Mouse (Mus musculus) hindbrain, embryonic 13.5 days (tissue): ENCODE data around the gene Mta3. TPM values are rescaled to one million over a fixed set of nuclear protein-coding genes. Genes with fewer than 3 reads are reported as not detected.

ENCODE experiments used
- ATAC-seq: fragments of 200-750 bp; cut with Nextera tagmentation; 2 replicates; pipeline ENCODE4 v1.8.0; 2017; ENCODE audit warnings: moderate TSS enrichment; ENCODE audit not compliant: low FRiP score
- H3K27ac ChIP-seq: fragments of 300-500 bp; sonication (generic); 2 replicates; pipeline ENCODE4 v1.5.1; 2015; ENCODE audit warnings: inconsistent platforms, mild to moderate bottlenecking, moderate library complexity
- H3K27me3 ChIP-seq: fragments of 300-500 bp; sonication (generic); 2 replicates; pipeline ENCODE4 v1.6.1; 2015; ENCODE audit warnings: mild to moderate bottlenecking, inconsistent platforms
- H3K36me3 ChIP-seq: fragments of 300-500 bp; sonication (generic); 2 replicates; pipeline ENCODE4 v1.6.1; 2015; ENCODE audit warnings: mild to moderate bottlenecking, inconsistent platforms
- H3K4me1 ChIP-seq: fragments of 300-500 bp; sonication (generic); replicated peaks from 2 replicates; pipeline ENCODE4 v1.6.1; 2015; ENCODE audit warnings: inconsistent platforms
- H3K4me2 ChIP-seq: fragments of 300-500 bp; sonication (generic); 2 replicates; pipeline ENCODE4 v1.6.1; 2015; ENCODE audit warnings: inconsistent platforms, mild to moderate bottlenecking, moderate library complexity
- H3K4me3 ChIP-seq: fragments of 300-500 bp; sonication (generic); 2 replicates; pipeline ENCODE4 v1.5.1; 2015; ENCODE audit warnings: mild to moderate bottlenecking, inconsistent platforms
- H3K9ac ChIP-seq: fragments of 300-500 bp; sonication (generic); 2 replicates; pipeline ENCODE4 v1.6.1; 2015; ENCODE audit warnings: mild to moderate bottlenecking, inconsistent platforms
- H3K9me3 ChIP-seq: fragments of 300-500 bp; sonication (generic); 2 replicates; pipeline ENCODE4 v1.6.1; 2016; ENCODE audit warnings: inconsistent platforms
- WGBS: fragments of 180-500 bp; shearing (Covaris S2); methylation state at CpG from one replicate; pipeline ENCODE4 v1.1.7; 2015; 5-methylcytosine and 5-hydroxymethylcytosine counted together
- polyA plus RNA-seq: library from polyadenylated mRNA; unstranded; fragments of >200 nt; fragmentation: Nextera tagmentation; extraction: Ambion mirVana; gene quantifications from 2 replicates; pipeline ENCODE4 v1.2.1, GENCODE M21; 2015

The Mta3 gene
- polyA plus RNA-seq, 1 experiment from 2014 or later, result 33.3 TPM

DNA sequence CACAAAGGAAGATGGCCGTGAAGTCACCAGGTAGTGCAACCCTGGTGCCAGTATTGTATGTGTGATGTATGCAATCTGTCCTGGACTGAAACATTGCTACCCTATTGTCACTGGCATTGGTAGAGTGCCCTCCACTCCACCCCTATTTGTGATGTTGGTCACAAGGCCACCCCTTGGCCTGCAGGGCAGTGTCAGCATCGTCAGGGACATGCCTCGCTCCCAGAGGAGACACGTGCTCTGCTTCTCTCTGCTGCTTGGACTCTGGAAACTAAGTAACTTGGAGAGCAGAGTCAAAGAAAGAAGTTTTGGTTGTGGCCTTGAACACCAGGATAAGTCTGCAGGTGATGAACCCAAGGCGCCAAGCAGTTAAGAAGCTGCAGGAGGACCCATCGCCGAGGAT, 65.0 kb downstream of the Mta3 start:
- Histone ChIP-seq H3K27ac (no peak overlapping the region), H3K9ac (no peak overlapping the region), H3K4me2 (no peak overlapping the region), H3K9me3 (no peaks in the 10 kb centered on the region), H3K27me3 (no peaks in the 10 kb centered on the region), H3K36me3 (peaks cover 12% of the 10 kb centered on the region), H3K4me3 (no peak overlapping the region), H3K4me1 (peaks cover 14% of the 10 kb centered on the region)
- ATAC-seq, result no peak
- 96% methylated on average over 7 of the region's 7 CpGs for WGBS

GRCm38 (mm10) chr17:83772110-83772509, 66.1 kb downstream of the Mta3 start:
- Histone ChIP-seq H3K36me3 (peaks cover 10% of the 10 kb centered on the region), H3K4me2 (no peak overlapping the region), H3K27me3 (no peaks in the 10 kb centered on the region), H3K4me1 (peaks cover 14% of the 10 kb centered on the region), H3K9me3 (no peaks in the 10 kb centered on the region), H3K27ac (no peak overlapping the region; the same call in 1 of the 2 replicates), H3K9ac (no peak overlapping the region), H3K4me3 (no peak overlapping the region)
- no peak for ATAC-seq
- WGBS, result 93% methylated on average over 9 of the region's 9 CpGs

- no peak overlapping the region for H3K9ac ChIP-seq
- H3K27me3 ChIP-seq, result no peaks in the 10 kb centered on the region
- WGBS, result 45% methylated on average over 8 of the region's 8 CpGs
- peak overlapping the region; percentile 19 for H3K27ac ChIP-seq
- no peaks in the 10 kb centered on the region for H3K9me3 ChIP-seq
- peak; percentile 72 for ATAC-seq
- no peak overlapping the region for H3K4me3 ChIP-seq
- H3K36me3 ChIP-seq, result peaks cover 5% of the 10 kb centered on the region; the same call in 1 of the 2 replicates
- peaks cover 19% of the 10 kb centered on the region for H3K4me1 ChIP-seq
- H3K4me2 ChIP-seq, result no peak overlapping the region
Measured at GRCm38 (mm10) chr17:83772711-83773110, 66.7 kb downstream of the Mta3 start.

GRCm38 (mm10) chr17:83776965-83777364, 71.0 kb downstream of the Mta3 start:
- 96% methylated on average over 7 of the region's 7 CpGs for WGBS
- H3K27me3 ChIP-seq, result no peaks in the 10 kb centered on the region
- H3K4me3 ChIP-seq, result no peak overlapping the region
- no peak overlapping the region for H3K27ac ChIP-seq
- H3K4me2 ChIP-seq, result no peak overlapping the region
- H3K36me3 ChIP-seq, result peaks cover 5% of the 10 kb centered on the region; the same call in 1 of the 2 replicates
- H3K9ac ChIP-seq, result no peak overlapping the region
- ATAC-seq, result no peak
- peaks cover 19% of the 10 kb centered on the region for H3K4me1 ChIP-seq
- H3K9me3 ChIP-seq, result no peaks in the 10 kb centered on the region

DNA sequence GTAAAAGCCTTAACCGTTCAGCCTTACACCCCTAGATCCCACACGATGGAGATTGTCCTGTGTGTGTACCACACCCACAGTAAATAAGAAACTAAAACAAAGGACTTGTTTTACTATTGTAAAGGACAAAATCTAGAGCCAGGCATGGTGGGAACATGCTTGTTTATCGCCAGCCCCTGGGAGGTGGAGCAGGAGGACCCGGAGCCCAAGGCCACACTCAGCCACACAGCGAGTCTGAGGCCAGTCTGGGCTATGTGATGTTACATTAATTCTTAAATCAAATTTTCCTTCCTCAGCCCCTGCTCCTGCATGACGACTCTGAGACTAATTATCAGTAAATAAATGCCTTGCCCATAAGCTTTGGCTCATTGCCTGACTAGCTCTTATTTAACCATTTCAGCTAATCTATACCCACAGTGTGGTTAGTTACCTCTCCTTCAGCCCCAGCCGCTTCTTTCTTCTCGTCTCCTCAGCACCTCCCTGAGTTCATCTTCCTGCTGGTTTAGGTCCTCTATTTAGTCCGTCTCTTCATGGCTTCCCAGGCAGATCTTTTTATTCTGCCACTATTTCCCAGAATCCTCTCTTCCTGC, 71.6 kb downstream of the Mta3 start:
- H3K27me3 ChIP-seq, result no peaks in the 10 kb centered on the region
- no peak overlapping the region for H3K4me3 ChIP-seq
- no peak overlapping the region for H3K9ac ChIP-seq
- ATAC-seq, result no peak
- 74% methylated on average over 9 of the region's 9 CpGs for WGBS
- no peak overlapping the region for H3K27ac ChIP-seq
- H3K36me3 ChIP-seq, result peaks cover 5% of the 10 kb centered on the region; the same call in 1 of the 2 replicates
- H3K4me1 ChIP-seq, result peaks cover 17% of the 10 kb centered on the region
- no peaks in the 10 kb centered on the region for H3K9me3 ChIP-seq
- H3K4me2 ChIP-seq, result no peak overlapping the region

- no peak overlapping the region for H3K4me2 ChIP-seq
- no peaks in the 10 kb centered on the region for H3K27me3 ChIP-seq
- no peak overlapping the region for H3K27ac ChIP-seq
- WGBS, result 82% methylated on average over 5 of the region's 5 CpGs
- no peaks in the 10 kb centered on the region for H3K9me3 ChIP-seq
- no peak overlapping the region for H3K4me3 ChIP-seq
- peaks cover 7% of the 10 kb centered on the region; the same call in 1 of the 2 replicates for H3K4me1 ChIP-seq
- H3K9ac ChIP-seq, result no peak overlapping the region
- ATAC-seq, result no peak
- H3K36me3 ChIP-seq, result peaks cover 8% of the 10 kb centered on the region; the same call in 1 of the 2 replicates
Measured at GRCm38 (mm10) chr17:83780228-83780627, 74.3 kb downstream of the Mta3 start.

DNA sequence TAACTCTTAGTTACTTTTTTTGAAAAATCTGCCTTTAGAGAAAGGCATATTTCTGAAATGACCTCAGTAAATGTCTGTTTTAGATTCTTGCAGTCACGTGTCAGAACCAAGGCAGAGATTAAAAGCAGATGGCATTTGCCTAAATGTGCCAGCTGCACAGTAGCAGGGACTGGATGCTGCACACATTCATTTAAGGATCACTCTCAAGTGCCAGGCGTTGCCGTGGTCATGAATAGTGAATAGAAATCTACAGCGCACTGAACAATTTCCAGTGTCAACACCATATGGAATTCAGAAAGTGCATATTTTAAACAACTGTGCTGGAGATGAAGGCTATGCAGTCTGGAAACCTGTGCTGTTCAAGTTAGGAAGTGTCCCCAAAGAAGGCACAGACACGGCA, 76.8 kb downstream of the Mta3 start:
- no peak for ATAC-seq
- H3K27me3 ChIP-seq, result no peaks in the 10 kb centered on the region
- no peak overlapping the region for H3K4me3 ChIP-seq
- WGBS, result 47% methylated on average over 5 of the region's 5 CpGs
- no peak overlapping the region for H3K4me2 ChIP-seq
- 0 out of 2 replicates have a peak, but pooled peaks cover 3% of the 10 kb centered on the region for H3K4me1 ChIP-seq
- H3K9me3 ChIP-seq, result no peaks in the 10 kb centered on the region
- H3K9ac ChIP-seq, result no peak overlapping the region
- H3K36me3 ChIP-seq, result 0 out of 2 replicates have a peak, but pooled peaks cover 3% of the 10 kb centered on the region
- 0 out of 2 replicates have a peak overlapping the region, but pooled peaks have one; percentile 23 for H3K27ac ChIP-seq

GRCm38 (mm10) chr17:83786418-83786817, 80.5 kb downstream of the Mta3 start:
- no peak overlapping the region for H3K9ac ChIP-seq
- no peaks in the 10 kb centered on the region for H3K27me3 ChIP-seq
- no peak overlapping the region for H3K27ac ChIP-seq
- no peaks in the 10 kb centered on the region for H3K9me3 ChIP-seq
- H3K36me3 ChIP-seq, result 0 out of 2 replicates have a peak, but pooled peaks cover 3% of the 10 kb centered on the region
- no peak for ATAC-seq
- no peak overlapping the region for H3K4me3 ChIP-seq
- 97% methylated on average over 6 of the region's 6 CpGs for WGBS
- no peak overlapping the region for H3K4me2 ChIP-seq
- peaks cover 3% of the 10 kb centered on the region; the same call in 1 of the 2 replicates for H3K4me1 ChIP-seq

GRCm38 (mm10) chr17:83790158-83790557, 84.2 kb downstream of the Mta3 start:
- H3K4me2 ChIP-seq, result no peak overlapping the region
- no peaks in the 10 kb centered on the region for H3K9me3 ChIP-seq
- 0 out of 2 replicates have a peak, but pooled peaks cover 2% of the 10 kb centered on the region for H3K36me3 ChIP-seq
- no peak overlapping the region for H3K4me3 ChIP-seq
- ATAC-seq, result no peak
- no peak overlapping the region for H3K9ac ChIP-seq
- 88% methylated on average over 5 of the region's 5 CpGs for WGBS
- no peaks in the 10 kb centered on the region for H3K27me3 ChIP-seq
- peaks cover 12% of the 10 kb centered on the region for H3K4me1 ChIP-seq
- no peak overlapping the region for H3K27ac ChIP-seq

DNA sequence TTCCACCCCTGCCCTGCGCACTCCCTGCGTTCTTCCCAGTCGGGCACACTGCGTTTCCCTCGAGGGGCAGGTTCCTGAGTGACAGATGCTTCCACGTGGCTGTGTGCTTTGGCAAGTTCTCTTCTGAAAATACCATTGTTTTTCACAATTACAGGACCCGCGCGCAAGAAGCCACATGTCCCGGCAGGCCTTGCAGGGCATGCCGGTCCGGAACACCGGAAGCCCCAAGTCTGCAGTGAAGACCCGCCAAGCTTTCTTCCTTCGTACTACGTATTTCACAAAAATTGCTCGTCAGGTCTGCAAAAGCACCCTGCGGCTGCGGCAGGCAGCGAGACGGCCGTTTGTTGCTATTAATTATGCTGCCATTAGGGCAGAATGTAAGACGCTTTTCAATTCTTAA, 86.4 kb downstream of the Mta3 start:
- 0 out of 2 replicates have a peak, but pooled peaks cover 2% of the 10 kb centered on the region for H3K36me3 ChIP-seq
- H3K27me3 ChIP-seq, result no peaks in the 10 kb centered on the region
- WGBS, result 51% methylated on average over 23 of the region's 23 CpGs
- peak overlapping the region; percentile 39; the same call in 1 of the 2 replicates for H3K9ac ChIP-seq
- peaks cover 12% of the 10 kb centered on the region for H3K4me1 ChIP-seq
- ATAC-seq, result no peak
- no peaks in the 10 kb centered on the region for H3K9me3 ChIP-seq
- peak overlapping the region; percentile 48; the same call in 1 of the 2 replicates for H3K27ac ChIP-seq
- peak overlapping the region; percentile 26 for H3K4me3 ChIP-seq
- H3K4me2 ChIP-seq, result peak overlapping the region; percentile 50

- no peak for ATAC-seq
- WGBS, result 97% methylated on average over 17 of the region's 17 CpGs
Measured at GRCm38 (mm10) chr17:83795121-83795520, 89.2 kb downstream of the Mta3 start.

DNA sequence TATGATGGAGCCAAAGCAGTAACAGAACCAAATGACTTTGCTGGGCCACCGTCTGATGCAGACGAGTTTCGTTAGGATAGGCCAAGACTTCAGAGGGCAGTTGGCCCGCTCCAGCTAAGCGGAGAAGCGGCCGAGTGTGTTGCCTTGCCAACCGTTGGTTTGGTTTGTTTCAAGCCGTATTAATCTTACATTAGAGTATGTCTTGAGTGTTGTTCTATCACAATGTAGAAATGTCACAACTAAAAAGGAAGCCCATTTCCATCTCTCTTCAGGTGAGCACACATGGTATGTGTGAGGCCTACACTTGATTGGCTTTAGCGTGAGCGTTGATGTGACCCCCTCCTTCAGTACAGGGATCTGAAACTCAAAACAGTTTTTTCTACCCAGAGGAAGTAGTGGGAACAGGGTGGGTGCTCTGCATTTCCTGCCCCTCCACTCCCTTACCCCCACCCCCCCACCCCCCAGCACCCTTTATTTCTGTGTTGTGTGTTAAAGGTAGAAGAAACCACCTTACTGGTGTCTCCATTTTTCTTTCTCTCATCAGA, 93.6 kb downstream of the Mta3 start:
- no peak for ATAC-seq
- H3K27me3 ChIP-seq, result no peaks in the 10 kb centered on the region
- H3K27ac ChIP-seq, result no peak overlapping the region
- no peaks in the 10 kb centered on the region for H3K9me3 ChIP-seq
- 92% methylated on average over 11 of the region's 11 CpGs for WGBS
- no peak overlapping the region for H3K9ac ChIP-seq
- no peak overlapping the region for H3K4me3 ChIP-seq
- peaks cover 11% of the 10 kb centered on the region; the same call in 1 of the 2 replicates for H3K4me1 ChIP-seq
- H3K36me3 ChIP-seq, result peaks cover 27% of the 10 kb centered on the region
- H3K4me2 ChIP-seq, result no peak overlapping the region

More at GRCm38 (mm10) chr17:83795121-83795520, 89.2 kb downstream of the Mta3 start:
- no peak overlapping the region for H3K4me2 ChIP-seq
- no peak overlapping the region for H3K9ac ChIP-seq
- H3K27me3 ChIP-seq, result no peaks in the 10 kb centered on the region
- H3K9me3 ChIP-seq, result no peaks in the 10 kb centered on the region
- 0 out of 2 replicates have a peak, but pooled peaks cover 5% of the 10 kb centered on the region for H3K36me3 ChIP-seq
- H3K4me3 ChIP-seq, result no peak overlapping the region
- peaks cover 12% of the 10 kb centered on the region for H3K4me1 ChIP-seq
- H3K27ac ChIP-seq, result no peak overlapping the region
